Mouse (Mus musculus): ENCODE measurements around the gene Dusp22.

DNA sequence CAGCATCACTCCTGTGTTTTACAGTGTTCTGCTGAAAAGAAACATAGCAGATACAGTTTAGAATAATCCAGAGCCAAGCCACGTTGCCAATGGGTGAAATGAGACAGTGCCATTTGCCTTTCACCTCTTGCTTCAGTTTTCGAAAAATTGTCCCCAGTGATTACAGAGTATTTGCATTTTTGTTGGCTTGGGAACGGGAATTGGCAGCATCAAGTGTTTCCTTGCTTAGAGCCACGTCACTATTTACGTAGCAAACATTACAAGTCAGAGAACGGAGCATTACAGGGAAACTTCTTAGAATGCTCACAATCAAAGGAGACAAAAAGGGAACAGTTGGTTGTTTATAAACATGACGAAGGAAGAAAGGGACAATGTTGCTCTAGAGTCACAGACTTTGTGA lies 85.3 kb downstream of the Dusp22 start:
- TF ChIP-seq CTCF (IDR thresholded peaks at IDR 0.05; ENCODE audit: control insufficient read depth, insufficient read depth, low read length) (no peak), POLR2A (IDR thresholded peaks at IDR 0.05; ENCODE audit: borderline replicate concordance, control insufficient read depth, low read depth, low read length) (no peak)

All from bone marrow, adult 2 months (tissue).